Mouse (Mus musculus) lung, postnatal 10 days (tissue): ENCODE measurements around the gene Elp4.

Experiments used
- DNase-seq: peaks from one replicate; pipeline ENCODE4 v3.0.0; 2021

The Elp4 gene

GRCm38 (mm10) chr2:105669371-105669861, 234.9 kb downstream of the Elp4 start:
- no peak for DNase-seq

- no peak for DNase-seq
Measured at GRCm38 (mm10) chr2:105668271-105669270, 235.8 kb downstream of the Elp4 start, which contains the start of gene Pax6. TSS of gene Pax6 (plus strand) at chr2:105668900.

GRCm38 (mm10) chr2:105667626-105667950, 236.8 kb downstream of the Elp4 start:
- no peak for DNase-seq

- no peak for DNase-seq
Measured at GRCm38 (mm10) chr2:105666763-105667625, 237.4 kb downstream of the Elp4 start.

GRCm38 (mm10) chr2:105666331-105666730, 238.0 kb downstream of the Elp4 start:
- DNase-seq = no peak

- DNase-seq = no peak
Measured at GRCm38 (mm10) chr2:105665491-105666250, 238.7 kb downstream of the Elp4 start.

- no peak for DNase-seq
Measured at GRCm38 (mm10) chr2:105664996-105665395, 239.4 kb downstream of the Elp4 start.

- no peak for DNase-seq
Measured at GRCm38 (mm10) chr2:105663101-105663511, 241.3 kb downstream of the Elp4 start.

- DNase-seq = no peak
Measured at GRCm38 (mm10) chr2:105662606-105663005, 241.8 kb downstream of the Elp4 start.

- DNase-seq = no peak
Measured at GRCm38 (mm10) chr2:105662121-105662520, 242.2 kb downstream of the Elp4 start.

GRCm38 (mm10) chr2:105661623-105662066, 242.7 kb downstream of the Elp4 start:
- no peak for DNase-seq

GRCm38 (mm10) chr2:105660874-105661622, 243.3 kb downstream of the Elp4 start:
- no peak for DNase-seq

GRCm38 (mm10) chr2:105659926-105660873, 244.2 kb downstream of the Elp4 start:
- no peak for DNase-seq

- DNase-seq = no peak
Measured at GRCm38 (mm10) chr2:105659350-105659749, 245.0 kb downstream of the Elp4 start.

GRCm38 (mm10) chr2:105656456-105656855, 247.9 kb downstream of the Elp4 start:
- no peak for DNase-seq
